Mouse (Mus musculus) T-cell, adult 2 months (primary cell): ENCODE measurements around the gene Gramd1b.

ENCODE experiments used
- DNase-seq: peaks from one replicate; pipeline ENCODE4 v3.0.0; 2022; ENCODE audit warnings: low spot score

The Gramd1b gene

GRCm38 (mm10) chr9:40397471-40398245 lies 133.5 kb downstream of the Gramd1b start:
- DNase-seq = no peak

- peak; percentile 72 for DNase-seq
These were observed 134.1 kb downstream of the Gramd1b start for GRCm38 (mm10) chr9:40397036-40397435.

- DNase-seq = no peak
These were observed 135.0 kb downstream of the Gramd1b start for GRCm38 (mm10) chr9:40396171-40396570.

- no peak for DNase-seq
These were observed 139.1 kb downstream of the Gramd1b start for GRCm38 (mm10) chr9:40391852-40392695.

- no peak for DNase-seq
These were observed 139.8 kb downstream of the Gramd1b start for GRCm38 (mm10) chr9:40391359-40391758.

GRCm38 (mm10) chr9:40390904-40391303 lies 140.3 kb downstream of the Gramd1b start:
- no peak for DNase-seq

- no peak for DNase-seq
These were observed 140.8 kb downstream of the Gramd1b start for GRCm38 (mm10) chr9:40390396-40390760.

- DNase-seq = no peak
These were observed 141.4 kb downstream of the Gramd1b start for GRCm38 (mm10) chr9:40389669-40390395.

- DNase-seq = no peak
These were observed 142.0 kb downstream of the Gramd1b start for GRCm38 (mm10) chr9:40389175-40389574.

GRCm38 (mm10) chr9:40384781-40385180 lies 146.4 kb downstream of the Gramd1b start:
- no peak for DNase-seq

GRCm38 (mm10) chr9:40382508-40382907 lies 148.7 kb downstream of the Gramd1b start:
- no peak for DNase-seq

- DNase-seq = no peak
These were observed 149.5 kb downstream of the Gramd1b start for GRCm38 (mm10) chr9:40381416-40382411.

GRCm38 (mm10) chr9:40376711-40377410 lies 154.3 kb downstream of the Gramd1b start:
- DNase-seq = no peak

GRCm38 (mm10) chr9:40376139-40376541 lies 155.0 kb downstream of the Gramd1b start:
- no peak for DNase-seq

GRCm38 (mm10) chr9:40375518-40375917 lies 155.7 kb downstream of the Gramd1b start:
- DNase-seq = no peak

GRCm38 (mm10) chr9:40374992-40375391 lies 156.2 kb downstream of the Gramd1b start:
- no peak for DNase-seq

- no peak for DNase-seq
These were observed 156.6 kb downstream of the Gramd1b start for GRCm38 (mm10) chr9:40374533-40374971.

- DNase-seq = no peak
These were observed 157.1 kb downstream of the Gramd1b start for GRCm38 (mm10) chr9:40374052-40374451.

- no peak for DNase-seq
These were observed 161.0 kb downstream of the Gramd1b start for GRCm38 (mm10) chr9:40370151-40370550.

GRCm38 (mm10) chr9:40366795-40367194 lies 164.4 kb downstream of the Gramd1b start:
- no peak for DNase-seq

- DNase-seq = no peak
These were observed 166.9 kb downstream of the Gramd1b start for GRCm38 (mm10) chr9:40364312-40364711.
